Mouse (Mus musculus) bone marrow macrophage, adult 2 months (primary cell): ENCODE results near the gene Fpgs.

Experiments
- CTCF ChIP-seq: IDR thresholded peaks from 2 replicates; pipeline ENCODE4 v1.5.1; 2012; ENCODE audit warnings: low read depth, mild to moderate bottlenecking, low read length, moderate library complexity
- POLR2A ChIP-seq: IDR thresholded peaks from 2 replicates; pipeline ENCODE4 v1.6.1; 2012; ENCODE audit warnings: mild to moderate bottlenecking, low read depth, low read length, borderline replicate concordance

DNA sequence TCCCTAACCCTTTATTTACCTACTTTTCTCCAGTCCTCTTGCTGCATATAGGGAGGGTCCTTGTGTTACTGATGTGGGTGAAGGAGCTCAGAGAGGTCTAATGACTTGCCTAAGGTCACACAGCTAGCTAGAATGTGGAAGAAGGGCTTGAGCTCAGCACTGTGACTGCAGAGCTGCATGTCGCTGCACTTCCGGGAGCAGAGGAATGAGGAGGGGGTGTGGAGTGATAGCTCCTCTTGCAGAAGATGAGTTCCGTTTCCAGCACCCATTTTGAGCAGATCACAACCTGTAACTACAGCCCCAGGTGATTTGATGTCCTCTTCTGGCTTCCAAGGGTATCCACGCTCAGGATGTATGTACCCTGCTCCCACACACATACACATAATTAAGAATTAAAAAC lies 20.2 kb upstream of the Fpgs start:
- TF ChIP-seq CTCF (no peak), POLR2A (no peak)
